Mouse (Mus musculus): ENCODE measurements around the gene 4933428G20Rik. TPM values are rescaled to one million over a fixed set of nuclear protein-coding genes. Genes with fewer than 3 reads are reported as not detected.

4933428G20Rik gene
- polyA plus RNA-seq, 1 experiment from 2014 or later: 1.3 TPM

GRCm38 (mm10) chr11:97542171-97543150 is 42.3 kb upstream of the 4933428G20Rik start:
- no peak overlapping the region for H3K27ac ChIP-seq (ENCODE audit: low read length)
- no peak overlapping the region for H3K4me3 ChIP-seq (ENCODE audit: low read depth, low read length)
- H3K36me3 ChIP-seq (ENCODE audit: control insufficient read depth, insufficient read depth, low read length): no peaks in the 10 kb centered on the region
- no peaks in the 10 kb centered on the region for H3K9me3 ChIP-seq (replicated peaks; ENCODE audit: control insufficient read depth, low read length, poor library complexity, severe bottlenecking)
- H3K9ac ChIP-seq (ENCODE audit: low read depth, low read length): no peak overlapping the region
- peaks cover 32% of the 10 kb centered on the region for H3K4me1 ChIP-seq (ENCODE audit: control insufficient read depth, insufficient read depth, low read length)
- 80% methylated on average over 22 of the region's 22 CpGs for WGBS
- H3K4me2 ChIP-seq (ENCODE audit: low read length): no peak overlapping the region
- no peak for ATAC-seq
- no peaks in the 10 kb centered on the region; the same call in 1 of the 2 replicates for H3K27me3 ChIP-seq (ENCODE audit: control insufficient read depth, insufficient read depth, low read depth, low read length)

- H3K27ac ChIP-seq (ENCODE audit: low read length): no peak overlapping the region
- H3K4me2 ChIP-seq (ENCODE audit: low read length): no peak overlapping the region
- H3K36me3 ChIP-seq (ENCODE audit: control insufficient read depth, insufficient read depth, low read length): 0 out of 2 replicates have a peak, but pooled peaks cover 2% of the 10 kb centered on the region
- H3K27me3 ChIP-seq (ENCODE audit: control insufficient read depth, insufficient read depth, low read depth, low read length): peaks cover 8% of the 10 kb centered on the region
- no peak for ATAC-seq
- H3K9ac ChIP-seq (ENCODE audit: low read depth, low read length): no peak overlapping the region
- 40% methylated on average over 3 of the region's 3 CpGs for WGBS
- peaks cover 26% of the 10 kb centered on the region for H3K4me1 ChIP-seq (ENCODE audit: control insufficient read depth, insufficient read depth, low read length)
- no peak overlapping the region for H3K4me3 ChIP-seq (ENCODE audit: low read depth, low read length)
- H3K9me3 ChIP-seq (replicated peaks; ENCODE audit: control insufficient read depth, low read length, poor library complexity, severe bottlenecking): no peaks in the 10 kb centered on the region
Observed at GRCm38 (mm10) chr11:97540604-97541003, 40.5 kb upstream of the 4933428G20Rik start.

GRCm38 (mm10) chr11:97540136-97540535 is 40.0 kb upstream of the 4933428G20Rik start:
- Histone ChIP-seq H3K4me2 (ENCODE audit: low read length) (no peak overlapping the region), H3K4me1 (ENCODE audit: control insufficient read depth, insufficient read depth, low read length) (peaks cover 26% of the 10 kb centered on the region), H3K4me3 (ENCODE audit: low read depth, low read length) (no peak overlapping the region), H3K9ac (ENCODE audit: low read depth, low read length) (no peak overlapping the region), H3K36me3 (ENCODE audit: control insufficient read depth, insufficient read depth, low read length) (peaks cover 4% of the 10 kb centered on the region; the same call in 1 of the 2 replicates), H3K27ac (ENCODE audit: low read length) (no peak overlapping the region), H3K27me3 (ENCODE audit: control insufficient read depth, insufficient read depth, low read depth, low read length) (peaks cover 13% of the 10 kb centered on the region), H3K9me3 (replicated peaks; ENCODE audit: control insufficient read depth, low read length, poor library complexity, severe bottlenecking) (no peaks in the 10 kb centered on the region)
- WGBS: 76% methylated on average over 3 of the region's 3 CpGs
- no peak for ATAC-seq

GRCm38 (mm10) chr11:97539622-97540021 is 39.5 kb upstream of the 4933428G20Rik start:
- no peaks in the 10 kb centered on the region for H3K9me3 ChIP-seq (replicated peaks; ENCODE audit: control insufficient read depth, low read length, poor library complexity, severe bottlenecking)
- no peak for ATAC-seq
- H3K27ac ChIP-seq (ENCODE audit: low read length): no peak overlapping the region
- H3K4me3 ChIP-seq (ENCODE audit: low read depth, low read length): no peak overlapping the region
- H3K36me3 ChIP-seq (ENCODE audit: control insufficient read depth, insufficient read depth, low read length): peaks cover 9% of the 10 kb centered on the region; the same call in 1 of the 2 replicates
- no peak overlapping the region for H3K4me2 ChIP-seq (ENCODE audit: low read length)
- H3K27me3 ChIP-seq (ENCODE audit: control insufficient read depth, insufficient read depth, low read depth, low read length): peaks cover 13% of the 10 kb centered on the region
- peaks cover 26% of the 10 kb centered on the region for H3K4me1 ChIP-seq (ENCODE audit: control insufficient read depth, insufficient read depth, low read length)
- H3K9ac ChIP-seq (ENCODE audit: low read depth, low read length): no peak overlapping the region
- WGBS: 41% methylated on average over 5 of the region's 5 CpGs

- 25% methylated on average over 12 of the region's 12 CpGs for WGBS
- Histone ChIP-seq H3K9me3 (replicated peaks; ENCODE audit: control insufficient read depth, low read length, poor library complexity, severe bottlenecking) (no peaks in the 10 kb centered on the region), H3K9ac (ENCODE audit: low read depth, low read length) (no peak overlapping the region; the same call in 1 of the 2 replicates), H3K4me1 (ENCODE audit: control insufficient read depth, insufficient read depth, low read length) (peaks cover 17% of the 10 kb centered on the region), H3K27me3 (ENCODE audit: control insufficient read depth, insufficient read depth, low read depth, low read length) (peaks cover 20% of the 10 kb centered on the region), H3K4me3 (ENCODE audit: low read depth, low read length) (no peak overlapping the region), H3K27ac (ENCODE audit: low read length) (no peak overlapping the region), H3K4me2 (ENCODE audit: low read length) (no peak overlapping the region), H3K36me3 (ENCODE audit: control insufficient read depth, insufficient read depth, low read length) (peaks cover 17% of the 10 kb centered on the region; the same call in 1 of the 2 replicates)
- no peak for ATAC-seq
Observed at GRCm38 (mm10) chr11:97537580-97538089, 37.5 kb upstream of the 4933428G20Rik start.

- H3K27me3 ChIP-seq (ENCODE audit: control insufficient read depth, insufficient read depth, low read depth, low read length): peaks cover 20% of the 10 kb centered on the region
- peak overlapping the region; percentile 17 for H3K4me2 ChIP-seq (ENCODE audit: low read length)
- 0 out of 2 replicates have a peak overlapping the region, but pooled peaks have one; percentile 8 for H3K4me3 ChIP-seq (ENCODE audit: low read depth, low read length)
- ATAC-seq: peak; percentile 31; the same call in 1 of the 2 replicates
- H3K4me1 ChIP-seq (ENCODE audit: control insufficient read depth, insufficient read depth, low read length): peaks cover 17% of the 10 kb centered on the region
- 9% methylated on average over 36 of the region's 36 CpGs for WGBS
- H3K9me3 ChIP-seq (replicated peaks; ENCODE audit: control insufficient read depth, low read length, poor library complexity, severe bottlenecking): no peaks in the 10 kb centered on the region
- H3K9ac ChIP-seq (ENCODE audit: low read depth, low read length): peak overlapping the region; percentile 40; the same call in 1 of the 2 replicates
- peaks cover 17% of the 10 kb centered on the region; the same call in 1 of the 2 replicates for H3K36me3 ChIP-seq (ENCODE audit: control insufficient read depth, insufficient read depth, low read length)
- H3K27ac ChIP-seq (ENCODE audit: low read length): no peak overlapping the region
Observed at GRCm38 (mm10) chr11:97536835-97537579, 36.9 kb upstream of the 4933428G20Rik start.

GRCm38 (mm10) chr11:97536083-97536747 is 36.1 kb upstream of the 4933428G20Rik start:
- H3K27ac ChIP-seq (ENCODE audit: low read length): no peak overlapping the region
- H3K27me3 ChIP-seq (ENCODE audit: control insufficient read depth, insufficient read depth, low read depth, low read length): peaks cover 20% of the 10 kb centered on the region
- no peak for ATAC-seq
- H3K4me1 ChIP-seq (ENCODE audit: control insufficient read depth, insufficient read depth, low read length): peaks cover 23% of the 10 kb centered on the region
- H3K4me3 ChIP-seq (ENCODE audit: low read depth, low read length): no peak overlapping the region
- 34% methylated on average over 35 of the region's 35 CpGs for WGBS
- peaks cover 17% of the 10 kb centered on the region; the same call in 1 of the 2 replicates for H3K36me3 ChIP-seq (ENCODE audit: control insufficient read depth, insufficient read depth, low read length)
- H3K9me3 ChIP-seq (replicated peaks; ENCODE audit: control insufficient read depth, low read length, poor library complexity, severe bottlenecking): no peaks in the 10 kb centered on the region
- peak overlapping the region; percentile 17; the same call in 1 of the 2 replicates for H3K4me2 ChIP-seq (ENCODE audit: low read length)
- 0 out of 2 replicates have a peak overlapping the region, but pooled peaks have one; percentile 40 for H3K9ac ChIP-seq (ENCODE audit: low read depth, low read length)

GRCm38 (mm10) chr11:97535660-97536059 is 35.5 kb upstream of the 4933428G20Rik start:
- H3K9ac ChIP-seq (ENCODE audit: low read depth, low read length): no peak overlapping the region
- peaks cover 19% of the 10 kb centered on the region for H3K4me1 ChIP-seq (ENCODE audit: control insufficient read depth, insufficient read depth, low read length)
- H3K27me3 ChIP-seq (ENCODE audit: control insufficient read depth, insufficient read depth, low read depth, low read length): peaks cover 20% of the 10 kb centered on the region
- no peak overlapping the region for H3K4me3 ChIP-seq (ENCODE audit: low read depth, low read length)
- ATAC-seq: no peak
- WGBS: 59% methylated on average over 5 of the region's 5 CpGs
- H3K4me2 ChIP-seq (ENCODE audit: low read length): no peak overlapping the region
- H3K27ac ChIP-seq (ENCODE audit: low read length): no peak overlapping the region
- H3K36me3 ChIP-seq (ENCODE audit: control insufficient read depth, insufficient read depth, low read length): peaks cover 21% of the 10 kb centered on the region; the same call in 1 of the 2 replicates
- H3K9me3 ChIP-seq (replicated peaks; ENCODE audit: control insufficient read depth, low read length, poor library complexity, severe bottlenecking): no peaks in the 10 kb centered on the region

Data from midbrain, embryonic 16.5 days (tissue).